20 mouse cellular contexts compared by ENCODE assay signal in genomic region chr11:108035761-108036160, GRCm38 (mm10).
"Had no signal": no experiment of that assay in that cellular context is flagged by ENCODE, and none has a peak within 500 bp of the region (broad histone marks: within the 10 kb centered on the region; RNA-seq: fewer than 3 reads in every experiment).

No protein-coding gene starts in this region.

- H3K36me3 ChIP-seq: heart, embryonic 12.5 days; hindbrain, embryonic 13.5 days; hindbrain, embryonic 15.5 days; limb, embryonic 13.5 days; limb, embryonic 15.5 days; liver, embryonic 12.5 days had no signal

- H3K27ac ChIP-seq: hindbrain, embryonic 13.5 days; hindbrain, embryonic 15.5 days; hindbrain, postnatal 0 days; limb, embryonic 13.5 days; limb, embryonic 15.5 days; liver, embryonic 12.5 days; liver, embryonic 14.5 days had no signal

- ATAC-seq: hindbrain, postnatal 0 days; intestine, embryonic 16.5 days; liver, embryonic 12.5 days had no signal

- DNase-seq: gastrocnemius, postnatal 10 days; gastrocnemius, postnatal 36 days; heart, postnatal 10 days; heart, postnatal 36 days; kidney, adult 11 months; kidney, adult 2 months; kidney, adult 9 months; kidney, postnatal 14 days; layer of hippocampus, adult 9-11 months; layer of hippocampus, postnatal 36 days; left cerebral cortex, postnatal 4 days had no signal

- H3K9me3 ChIP-seq: heart, embryonic 12.5 days; hindbrain, embryonic 13.5 days; hindbrain, embryonic 15.5 days; limb, embryonic 13.5 days; limb, embryonic 15.5 days; liver, embryonic 12.5 days had no signal

- H3K27me3 ChIP-seq: heart, embryonic 12.5 days; hindbrain, embryonic 13.5 days; hindbrain, embryonic 15.5 days; limb, embryonic 13.5 days; limb, embryonic 15.5 days; liver, embryonic 12.5 days had no signal

- H3K4me1 ChIP-seq: liver, embryonic 12.5 days had no signal

- H3K4me2 ChIP-seq: heart, embryonic 12.5 days; hindbrain, embryonic 13.5 days; hindbrain, embryonic 15.5 days; limb, embryonic 13.5 days; limb, embryonic 15.5 days; liver, embryonic 12.5 days had no signal

- H3K9ac ChIP-seq: heart, embryonic 12.5 days; hindbrain, embryonic 13.5 days; hindbrain, embryonic 15.5 days; limb, embryonic 13.5 days; limb, embryonic 15.5 days; liver, embryonic 12.5 days; liver, embryonic 14.5 days had no signal

- H3K4me3 ChIP-seq: heart, embryonic 12.5 days; hindbrain, embryonic 13.5 days; hindbrain, embryonic 15.5 days; limb, embryonic 13.5 days; limb, embryonic 15.5 days; liver, embryonic 12.5 days had no signal
